Mouse (Mus musculus): ENCODE measurements around the gene Gm5800.
"Not testable (repeated sequence)": the region's sequence is repeated elsewhere in the genome, so short reads cannot be mapped to it uniquely, and the experiment has no call there.

The Gm5800 gene

DNA sequence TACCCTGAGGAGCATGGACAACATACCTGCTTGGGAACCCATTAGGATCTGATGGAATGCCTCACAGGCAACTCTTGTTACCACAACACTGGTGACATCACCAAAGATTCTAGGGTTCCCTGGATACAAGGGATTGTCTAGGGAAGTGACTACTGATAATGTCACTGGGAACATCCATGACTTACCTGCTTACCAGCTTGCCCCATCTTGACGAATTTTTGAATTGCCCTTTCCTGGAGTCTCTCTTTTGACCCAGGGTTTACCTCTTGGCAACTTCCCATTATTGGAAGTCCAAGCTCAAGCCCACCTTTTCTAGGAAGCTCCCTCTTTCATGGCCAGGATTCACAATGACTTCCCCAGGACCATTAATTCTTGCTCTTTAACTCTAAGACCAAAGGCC, at the start of gene Gm5800:
TSS of gene Gm5800 (minus strand) at position 101 of the 400 bp plus-strand sequence.
- no peak for DNase-seq (ENCODE audit: low read depth, low spot score)

GRCm38 (mm10) chr14:51755944-51756343, 39.0 kb upstream of the Gm5800 start:
- no peak for DNase-seq (ENCODE audit: low read depth, low spot score)

- no peak for DNase-seq (ENCODE audit: low read depth, low spot score)
Measured at GRCm38 (mm10) chr14:51740347-51741170, 23.6 kb upstream of the Gm5800 start.

- DNase-seq (ENCODE audit: low read depth, low spot score) = no peak
Measured at GRCm38 (mm10) chr14:51739150-51739993, 22.4 kb upstream of the Gm5800 start.

GRCm38 (mm10) chr14:51738411-51739149, 21.6 kb upstream of the Gm5800 start:
- no peak for DNase-seq (ENCODE audit: low read depth, low spot score)

DNA sequence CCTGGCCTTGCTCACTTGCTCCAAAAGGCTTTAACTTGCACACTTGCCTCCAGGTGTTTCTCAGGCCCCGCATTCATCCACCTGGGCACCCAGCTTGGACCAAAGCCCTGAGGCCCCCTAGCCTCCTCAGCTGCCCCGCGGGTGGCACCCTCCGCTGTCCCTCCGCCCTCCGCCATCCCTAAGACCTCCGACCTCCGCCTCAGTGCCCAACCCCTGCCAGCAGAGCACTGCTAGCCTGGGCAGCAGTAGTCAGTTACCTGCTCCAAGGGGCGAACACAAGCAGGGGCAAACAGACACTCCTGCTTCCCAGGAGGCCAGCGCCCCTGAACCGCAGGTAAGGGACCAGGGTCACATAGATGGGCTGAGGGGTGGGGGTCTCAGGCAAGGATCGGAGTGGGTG, 21.0 kb upstream of the Gm5800 start:
- no peak for DNase-seq (ENCODE audit: low read depth, low spot score)

DNA sequence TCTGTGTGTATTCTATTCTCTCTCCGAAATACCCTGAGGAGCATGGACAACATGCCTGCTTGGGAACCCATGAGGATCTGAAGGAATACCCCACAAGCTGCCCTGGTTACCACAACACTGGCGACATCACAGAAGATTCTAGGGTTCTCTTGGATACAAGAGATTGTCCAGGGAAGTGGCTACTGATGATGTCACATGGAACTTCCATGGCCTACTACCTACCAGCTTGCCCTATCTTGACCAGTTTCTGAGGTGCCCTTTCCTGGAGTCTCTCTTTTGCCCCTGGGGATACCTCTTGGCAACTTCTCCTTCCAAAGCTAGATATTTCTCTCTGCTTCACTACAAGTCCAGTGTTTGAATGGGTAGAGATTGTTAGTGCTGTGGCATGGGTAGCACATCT, 21.6 kb downstream of the Gm5800 start, which contains the start of gene Gm17079:
TSS of gene Gm17079 (minus strand) at position 101 of the 400 bp plus-strand sequence.
- DNase-seq (ENCODE audit: low read depth, low spot score) = not testable (repeated sequence)

- no peak for DNase-seq (ENCODE audit: low read depth, low spot score)
Measured at GRCm38 (mm10) chr14:51677269-51677668, 39.7 kb downstream of the Gm5800 start.
